Mouse (Mus musculus) lung, postnatal 4 days (tissue): Measurements from ENCODE around the gene Tenm4.
A peak's percentile ranks its signal among the peaks of the same experiment; 100 is the strongest.

ENCODE experiments used
- DNase-seq, 2 experiments: peaks; one replicate each; pipeline ENCODE4 v3.0.0; 2021

Tenm4 gene

GRCm38 (mm10) chr7:96484006-96484581, 313.0 kb downstream of the Tenm4 start:
- no peak for DNase-seq

DNA sequence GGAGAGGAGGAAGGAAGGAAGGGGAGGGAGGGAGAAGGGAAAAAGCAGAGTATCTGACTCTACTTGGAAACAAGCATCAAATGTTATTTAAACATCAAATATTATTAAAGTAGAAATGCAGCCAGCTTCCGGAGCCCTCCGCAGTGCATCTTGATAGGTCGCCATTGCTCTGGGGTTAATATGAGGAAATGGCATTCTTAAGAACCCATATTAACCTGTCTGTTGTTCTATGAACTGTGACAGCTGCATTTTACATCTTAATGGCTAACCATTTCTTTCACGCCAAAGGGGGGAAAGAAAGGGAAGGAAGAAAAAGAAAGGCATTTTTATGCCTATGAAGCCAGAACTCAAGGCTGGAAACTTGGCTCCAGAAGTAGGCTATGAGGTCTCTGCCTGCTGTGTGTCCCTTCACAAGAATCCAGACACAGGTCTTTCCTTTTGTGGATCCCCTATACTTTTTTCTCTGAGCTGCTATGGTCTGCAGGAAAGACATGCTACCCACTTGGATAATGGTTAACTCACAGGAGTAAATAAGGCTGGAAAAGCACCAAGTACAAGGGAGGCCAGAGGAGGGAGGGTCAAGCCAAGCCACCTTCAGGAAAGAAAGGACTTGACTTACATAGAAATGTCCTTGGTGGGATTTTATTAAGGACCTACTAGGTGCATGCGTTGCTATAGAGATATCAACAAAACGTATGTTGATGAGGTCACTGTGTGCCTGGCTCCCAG, 318.5 kb downstream of the Tenm4 start:
- no peak for DNase-seq

GRCm38 (mm10) chr7:96491896-96492295, 320.9 kb downstream of the Tenm4 start:
- no peak for DNase-seq

- no peak for DNase-seq
Measured at GRCm38 (mm10) chr7:96492696-96493095, 321.6 kb downstream of the Tenm4 start.

DNA sequence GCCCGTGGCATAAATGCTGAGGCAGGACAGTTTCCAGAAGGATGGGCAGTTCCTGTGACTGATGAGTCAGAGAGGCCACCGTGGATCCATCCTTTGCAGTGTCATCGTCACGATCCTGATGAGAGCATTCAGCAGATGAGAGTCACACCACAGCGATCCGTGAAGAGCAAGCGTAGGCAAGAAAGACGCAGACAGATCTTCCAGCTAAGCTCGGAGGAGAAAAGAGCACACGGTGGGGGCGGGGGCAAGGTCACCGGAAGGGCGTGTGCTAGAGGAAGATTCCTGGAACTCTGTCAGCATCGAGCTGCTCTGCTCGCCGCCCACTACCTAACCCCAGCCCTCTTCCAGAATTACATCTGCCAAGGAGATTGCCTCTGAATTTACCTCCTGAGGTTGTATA, 323.0 kb downstream of the Tenm4 start:
- no peak for DNase-seq

GRCm38 (mm10) chr7:96500108-96500507, 329.1 kb downstream of the Tenm4 start:
- no peak for DNase-seq

DNA sequence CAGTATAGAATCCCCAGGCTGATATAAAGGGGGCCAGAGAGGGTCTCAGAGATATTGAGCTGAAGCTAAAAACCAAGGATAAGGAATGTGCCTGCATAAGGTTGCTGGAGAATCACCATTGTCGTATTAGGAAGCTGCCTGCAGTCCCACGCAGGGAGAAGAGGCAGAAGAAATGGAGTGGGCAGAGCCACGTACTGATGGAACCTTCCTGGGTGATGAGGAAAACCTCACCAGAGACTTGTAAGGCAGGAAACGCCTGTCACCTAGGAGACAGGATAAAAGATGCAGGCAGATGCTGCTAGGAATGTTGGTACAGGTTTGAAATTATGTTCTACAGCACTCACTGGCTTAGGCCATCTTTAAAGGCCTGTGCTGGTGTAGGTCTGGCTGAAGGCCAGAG, 329.8 kb downstream of the Tenm4 start:
- no peak for DNase-seq

- DNase-seq: no peak
Measured at GRCm38 (mm10) chr7:96502321-96502973, 331.4 kb downstream of the Tenm4 start.

DNA sequence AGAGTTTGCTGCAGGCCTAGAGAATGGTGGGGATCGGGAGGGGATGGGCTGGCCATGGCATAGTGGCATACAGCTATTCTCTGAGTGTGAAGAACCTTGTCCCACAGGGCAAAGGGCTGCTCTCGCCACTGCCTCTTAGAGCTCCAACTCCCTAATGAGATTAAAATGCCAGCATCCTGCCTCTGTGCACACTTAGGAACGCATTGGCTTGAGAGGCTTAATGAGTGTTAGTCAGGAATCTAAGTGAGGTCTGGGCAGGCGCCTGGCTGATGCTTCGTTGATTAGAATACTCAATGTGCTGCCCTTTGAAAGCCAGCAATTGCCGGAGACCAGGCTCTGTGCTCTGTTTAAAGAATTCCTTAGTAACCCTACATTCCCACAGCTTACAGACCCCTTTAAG, 334.5 kb downstream of the Tenm4 start:
- DNase-seq: no peak

DNA sequence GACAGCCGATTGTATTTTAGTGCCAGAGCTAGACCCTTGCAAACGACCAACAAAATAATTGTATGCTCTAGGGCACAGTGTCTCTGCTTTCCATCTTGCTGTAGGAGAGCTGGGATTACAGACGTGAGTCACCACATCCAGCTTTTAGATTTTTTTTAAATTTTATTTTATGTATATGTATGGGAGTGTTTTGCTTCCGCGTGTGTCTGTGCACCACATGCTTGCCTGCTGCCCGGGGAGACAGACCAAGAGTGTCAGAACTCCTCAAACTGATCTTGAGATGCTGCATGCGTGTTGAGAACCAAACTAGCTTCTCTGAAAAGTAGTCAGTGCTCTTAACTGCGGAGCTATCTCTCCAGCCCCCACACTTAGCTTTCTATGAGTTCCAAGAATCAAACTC, 336.0 kb downstream of the Tenm4 start:
- DNase-seq: no peak

GRCm38 (mm10) chr7:96510396-96510795, 339.4 kb downstream of the Tenm4 start:
- no peak for DNase-seq

GRCm38 (mm10) chr7:96511018-96511609, 340.1 kb downstream of the Tenm4 start:
- no peak for DNase-seq

GRCm38 (mm10) chr7:96511953-96512511, 341.0 kb downstream of the Tenm4 start:
- DNase-seq: no peak

DNA sequence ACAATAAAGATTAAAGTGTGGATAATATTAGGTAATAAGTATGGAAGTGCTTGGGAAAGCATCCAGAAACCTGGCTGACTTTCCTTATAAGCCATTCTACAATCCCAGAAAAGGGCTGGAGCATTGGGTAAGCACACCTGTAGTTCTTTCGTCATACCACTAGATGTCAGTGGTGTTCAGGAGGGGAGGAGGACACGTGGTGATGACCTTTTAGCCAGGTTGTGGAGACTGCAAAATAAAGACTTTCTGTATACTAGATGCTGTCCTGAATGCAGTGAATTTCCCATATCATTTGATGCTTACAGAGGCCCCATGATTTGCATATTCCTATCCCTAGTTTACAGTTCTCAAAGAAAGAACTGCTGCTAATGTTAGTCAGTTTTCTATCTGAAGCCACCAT, 348.2 kb downstream of the Tenm4 start:
- DNase-seq: peak in 1 of 2 experiments; percentile 26

GRCm38 (mm10) chr7:96521956-96522355, 350.9 kb downstream of the Tenm4 start:
- DNase-seq: no peak

DNA sequence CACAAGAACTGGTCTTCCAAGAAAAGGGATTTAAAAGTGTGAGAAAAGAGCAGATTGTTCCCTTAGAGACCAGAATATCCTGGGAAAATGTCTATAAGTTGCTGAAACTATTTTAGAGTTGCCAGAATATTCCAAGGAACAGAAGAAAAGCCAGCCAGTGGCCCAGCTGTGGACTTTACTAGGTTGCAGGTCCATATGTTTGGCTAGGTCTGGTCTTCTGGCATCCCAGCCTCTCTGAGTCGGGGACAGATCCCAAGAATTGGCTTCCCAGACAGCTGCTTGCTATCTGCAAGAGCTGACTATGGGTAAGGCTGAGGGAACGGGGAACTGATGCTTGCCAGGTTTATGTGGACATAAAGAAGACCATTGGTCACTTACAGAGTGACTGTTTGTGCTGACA, 352.6 kb downstream of the Tenm4 start:
- DNase-seq: peak; percentile 20 to 67

DNA sequence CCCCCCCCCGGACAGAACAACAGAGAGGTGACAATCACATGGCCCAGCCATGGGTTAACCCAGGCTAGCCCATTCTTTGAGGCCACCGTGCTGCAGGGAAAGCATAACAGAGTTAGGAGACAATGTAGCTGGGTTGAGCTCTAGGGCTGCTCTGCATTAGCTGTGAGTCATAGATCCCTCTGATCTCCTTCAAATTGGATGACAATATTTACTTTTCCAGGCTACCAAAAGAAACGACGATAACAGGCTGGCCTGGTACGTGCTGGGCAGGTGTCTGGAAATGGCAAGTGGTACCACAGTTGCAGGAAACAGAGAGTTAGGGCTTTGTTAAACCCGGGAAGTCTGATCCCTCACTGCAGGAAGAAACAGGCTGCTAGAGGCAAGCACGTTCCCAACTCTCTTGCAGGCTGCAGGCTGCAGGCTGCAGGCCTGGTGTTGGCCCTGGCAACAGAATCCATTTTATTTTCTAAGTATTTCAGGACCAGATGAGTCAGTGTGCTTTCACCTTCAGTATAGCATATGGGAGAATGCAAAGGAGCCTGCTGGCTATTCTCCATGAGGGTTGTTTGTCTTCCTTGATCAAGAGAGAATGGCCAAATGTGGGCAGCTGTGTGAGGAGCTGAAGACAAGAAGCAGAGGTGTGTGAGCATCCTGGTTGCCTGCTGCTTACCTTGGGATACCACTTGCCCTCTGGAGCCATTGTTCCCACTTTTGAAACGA, 353.6 kb downstream of the Tenm4 start:
- DNase-seq: no peak

DNA sequence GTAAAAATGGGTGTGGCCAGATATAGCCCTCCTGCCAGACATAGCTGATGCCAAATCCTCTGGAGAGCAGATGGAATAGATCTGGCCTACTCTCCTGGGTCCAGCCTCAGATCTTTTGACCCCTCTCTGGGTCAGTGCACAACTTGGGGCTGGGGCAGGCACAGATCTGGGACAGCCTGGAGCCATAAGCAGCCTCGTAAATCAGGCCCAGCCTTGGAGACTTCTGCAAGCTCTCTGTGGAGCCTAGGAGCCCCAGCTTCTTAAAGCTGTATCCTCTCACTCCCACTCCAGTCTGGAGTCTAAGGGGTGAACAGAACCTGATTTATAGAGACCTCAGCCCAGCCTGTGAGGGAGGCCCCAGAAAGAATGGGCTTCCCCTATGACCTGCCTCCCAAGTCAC, 354.3 kb downstream of the Tenm4 start:
- no peak for DNase-seq

DNA sequence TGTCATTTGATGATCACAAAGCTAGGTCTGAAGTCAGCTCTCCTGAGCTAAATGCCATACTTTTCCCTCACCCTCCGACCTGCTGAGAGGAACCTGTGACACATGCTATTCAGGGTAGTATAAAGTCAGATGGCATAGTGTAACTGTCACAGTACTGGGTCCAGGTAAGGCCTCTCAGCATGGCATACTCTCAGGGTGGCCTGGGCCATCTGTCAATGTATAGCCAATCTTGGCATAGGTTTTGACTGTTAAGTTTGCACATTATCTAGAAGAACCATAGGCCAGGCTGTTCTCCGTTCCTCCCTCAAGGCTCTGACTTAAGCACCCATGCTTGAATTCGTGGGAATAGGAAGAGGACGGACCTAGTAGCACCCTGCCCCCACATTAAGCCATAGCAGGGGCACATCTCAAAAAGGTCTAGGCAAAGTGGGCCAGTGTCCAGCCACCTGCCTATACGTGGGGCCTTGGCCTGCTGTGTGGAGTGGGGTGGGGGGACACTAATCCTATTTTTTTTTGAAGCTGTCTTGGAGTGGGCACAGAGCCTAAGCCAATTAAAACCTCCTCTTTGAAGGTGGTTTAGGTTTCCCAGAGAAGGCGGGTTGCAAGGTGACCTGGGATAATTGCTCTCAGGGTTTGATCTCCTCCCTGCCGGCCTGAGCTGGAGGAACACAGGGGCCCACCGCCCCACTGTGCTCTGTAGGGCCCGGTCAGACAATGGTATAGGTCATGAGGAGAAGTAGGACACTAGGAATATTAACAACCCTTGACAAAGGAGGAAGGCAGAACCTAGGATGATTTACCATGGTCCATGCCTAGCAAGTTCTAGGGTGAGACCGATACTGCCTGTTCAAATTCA, 359.8 kb downstream of the Tenm4 start:
- no peak for DNase-seq

DNA sequence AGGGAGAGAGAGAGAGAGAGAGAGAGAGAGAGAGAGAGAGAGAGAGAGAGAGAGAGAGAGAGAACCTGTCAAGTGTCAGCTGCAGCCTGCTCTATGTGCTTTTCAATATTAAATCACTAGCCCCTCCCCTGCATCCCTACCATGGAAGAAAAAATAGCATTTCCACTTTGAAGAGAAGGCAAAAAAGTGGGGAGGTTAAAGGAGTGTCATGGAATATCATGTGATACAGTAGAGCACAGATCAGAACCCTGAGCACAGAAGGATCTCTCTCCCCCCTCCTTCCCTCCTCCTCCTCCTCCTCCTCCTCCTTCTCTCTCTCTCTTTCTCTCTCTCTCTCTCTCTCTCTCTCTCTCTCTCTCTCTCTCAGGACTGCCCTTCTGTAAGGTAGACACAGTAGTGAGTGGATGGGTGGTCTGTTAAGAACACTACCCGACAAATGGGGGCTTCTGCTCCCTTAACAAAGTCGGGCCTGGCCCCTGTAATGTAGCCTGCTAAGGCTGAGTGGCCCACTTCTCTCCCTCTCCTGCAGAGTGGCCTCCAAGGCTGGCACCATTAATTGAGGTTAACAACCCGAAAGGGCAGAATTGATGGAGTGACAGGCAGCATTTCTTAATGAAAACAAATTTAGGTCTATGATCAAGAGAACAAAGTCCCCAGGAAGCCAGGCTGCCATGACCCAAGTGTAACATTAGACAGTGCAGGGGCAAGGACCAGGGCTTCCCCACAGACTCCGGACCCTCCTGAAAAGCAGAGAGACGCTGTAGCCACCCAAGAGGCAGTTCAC, 361.1 kb downstream of the Tenm4 start:
- DNase-seq: no peak

DNA sequence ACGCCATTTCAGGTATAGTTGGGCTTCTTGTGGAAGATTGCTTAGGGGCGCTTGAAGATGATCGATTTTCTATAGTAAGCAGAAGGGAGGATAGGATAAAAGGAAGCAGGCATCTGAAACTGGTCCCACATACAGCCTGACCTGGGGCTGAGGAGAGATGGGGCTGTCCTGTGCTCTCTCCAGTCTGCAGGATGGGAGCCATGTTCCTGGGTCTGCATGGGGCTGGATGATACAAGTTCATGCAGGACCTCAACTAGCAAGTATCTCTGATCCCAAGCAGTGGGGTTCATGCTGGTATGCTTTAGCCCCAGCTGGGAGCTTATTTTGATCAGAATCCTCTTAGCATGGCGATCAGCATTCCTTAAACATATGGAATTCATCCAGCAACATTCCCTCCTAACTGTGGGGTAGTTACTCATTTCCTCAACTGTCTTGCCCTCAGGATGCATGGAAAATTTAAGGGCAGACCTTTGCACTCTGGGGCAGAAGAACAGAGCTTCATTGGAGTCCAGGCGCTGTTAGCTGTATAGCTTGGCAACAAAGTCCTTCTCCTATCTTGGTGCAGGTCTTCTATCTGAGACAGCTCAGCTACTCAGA, 361.9 kb downstream of the Tenm4 start:
- DNase-seq: no peak
